Mouse (Mus musculus) limb, embryonic 14.5 days (tissue): ENCODE measurements around the gene Sec24d. TPM values are rescaled to one million over a fixed set of nuclear protein-coding genes. Genes with fewer than 3 reads are reported as not detected.
A peak's percentile ranks its signal among the peaks of the same experiment; 100 is the strongest.

Experiments
- ATAC-seq: fragments of 200-750 bp; cut with Nextera tagmentation; 2 replicates; pipeline ENCODE4 v1.8.0; 2017; ENCODE audit warnings: low read depth, moderate number of reproducible peaks, moderate TSS enrichment; ENCODE audit not compliant: low FRiP score
- DNase-seq: peaks from one replicate; pipeline ENCODE4 v3.0.0-alpha.2; 2015; ENCODE audit warnings: low spot score
- H3K27ac ChIP-seq: fragments of 300-500 bp; sonication (generic); replicated peaks from 2 replicates; pipeline ENCODE4 v1.5.1; 2014; ENCODE audit warnings: low read depth, mild to moderate bottlenecking, low read length, moderate library complexity, mixed read lengths
- H3K27me3 ChIP-seq: fragments of 300-500 bp; sonication (generic); 2 replicates; pipeline ENCODE4 v1.6.1; 2014; ENCODE audit warnings: low read length, mixed read lengths; ENCODE audit not compliant: control insufficient read depth, insufficient read depth
- H3K36me3 ChIP-seq: fragments of 300-500 bp; sonication (generic); 2 replicates; pipeline ENCODE4 v1.6.1; 2014; ENCODE audit warnings: mild to moderate bottlenecking, low read length, moderate library complexity, mixed read lengths; ENCODE audit not compliant: control insufficient read depth, insufficient read depth
- H3K4me1 ChIP-seq: fragments of 300-500 bp; sonication (generic); 2 replicates; pipeline ENCODE4 v1.6.1; 2014; ENCODE audit warnings: antibody characterized with exemption, low read length, mixed read lengths; ENCODE audit not compliant: control insufficient read depth, insufficient read depth
- H3K4me2 ChIP-seq: fragments of 300-500 bp; sonication (generic); replicated peaks from 2 replicates; pipeline ENCODE4 v1.6.1; 2014; ENCODE audit warnings: low read depth, mild to moderate bottlenecking, low read length, moderate library complexity; ENCODE audit not compliant: severe bottlenecking
- H3K4me3 ChIP-seq: fragments of 300-500 bp; sonication (generic); replicated peaks from 2 replicates; pipeline ENCODE4 v1.5.1; 2014; ENCODE audit warnings: low read length
- H3K9ac ChIP-seq: fragments of 300-500 bp; sonication (generic); 2 replicates; pipeline ENCODE4 v1.6.1; 2014; ENCODE audit warnings: mild to moderate bottlenecking, low read depth, low read length, moderate library complexity; ENCODE audit not compliant: severe bottlenecking
- H3K9me3 ChIP-seq: fragments of 300-500 bp; sonication (generic); 2 replicates; pipeline ENCODE4 v1.6.1; 2016; ENCODE audit warnings: low read length; ENCODE audit not compliant: control insufficient read depth
- POLR2A ChIP-seq: fragments of 200-500 bp; IDR thresholded peaks from 2 replicates; pipeline ENCODE4 v1.8.0; 2012; ENCODE audit warnings: inconsistent platforms, mild to moderate bottlenecking, moderate library complexity, borderline replicate concordance; ENCODE audit not compliant: insufficient read depth, insufficient read length; ENCODE audit errors: extremely low read depth
- WGBS: fragments of 180-500 bp; shearing (Covaris S2); extraction: QIAGEN DNeasy Blood & Tissue Kit; methylation state at CpG from one replicate; pipeline ENCODE4 v1.1.7; 2014; 5-methylcytosine and 5-hydroxymethylcytosine counted together
- polyA plus RNA-seq, 2 experiments: library from polyadenylated mRNA; depleted of rRNA in 1 of 2; stranded (reverse) in 1 of 2; unstranded in 1 of 2; fragments of >200 nt; fragmentation: Nextera tagmentation in 1 of 2; extraction: Ambion mirVana in 1 of 2; gene quantifications; 2 replicates each; pipeline versions ENCODE4 v1.2.1 to v1.2.3; 2012 to 2014

The Sec24d gene
- polyA plus RNA-seq, 2 experiments, result 97.5 to 110 TPM

DNA sequence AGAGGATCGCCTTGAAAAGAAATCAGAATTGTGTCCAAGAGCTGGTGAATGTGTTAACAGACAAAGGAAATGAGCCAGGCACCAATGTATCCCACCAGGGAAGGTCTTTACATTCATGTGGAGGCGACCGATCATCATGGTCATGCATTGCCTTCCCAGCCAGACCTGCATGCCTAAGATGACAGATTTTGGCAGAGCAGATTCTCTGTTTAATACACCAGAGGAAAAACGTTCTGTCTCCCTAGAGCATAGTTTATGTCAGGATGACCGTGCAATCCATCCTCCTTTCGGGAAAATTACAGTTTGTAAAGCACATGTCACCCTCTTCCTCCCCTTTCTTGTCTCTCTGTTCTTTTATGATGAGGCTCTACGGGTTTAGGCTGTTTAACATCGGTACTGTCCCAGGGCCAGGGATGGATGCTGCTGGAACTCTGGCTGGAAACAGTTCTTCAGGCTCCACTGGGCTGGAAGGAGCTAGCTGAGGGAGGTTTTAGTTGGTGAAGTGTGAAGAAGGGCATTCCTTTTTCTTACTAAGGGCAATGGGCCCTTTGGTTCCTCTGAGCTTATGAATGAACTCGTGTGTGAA is 45.3 kb downstream of the Sec24d start:
- Histone ChIP-seq H3K27me3 (no peaks in the 10 kb centered on the region), H3K9me3 (no peaks in the 10 kb centered on the region), H3K4me3 (no peak overlapping the region), H3K4me1 (no peaks in the 10 kb centered on the region), H3K9ac (no peak overlapping the region), H3K4me2 (no peak overlapping the region), H3K27ac (no peak overlapping the region), H3K36me3 (peaks cover 25% of the 10 kb centered on the region)
- DNase-seq (no peak), ATAC-seq (no peak)
- WGBS, result 83% methylated on average over 9 of the region's 9 CpGs
- TF ChIP-seq POLR2A, result no peak

DNA sequence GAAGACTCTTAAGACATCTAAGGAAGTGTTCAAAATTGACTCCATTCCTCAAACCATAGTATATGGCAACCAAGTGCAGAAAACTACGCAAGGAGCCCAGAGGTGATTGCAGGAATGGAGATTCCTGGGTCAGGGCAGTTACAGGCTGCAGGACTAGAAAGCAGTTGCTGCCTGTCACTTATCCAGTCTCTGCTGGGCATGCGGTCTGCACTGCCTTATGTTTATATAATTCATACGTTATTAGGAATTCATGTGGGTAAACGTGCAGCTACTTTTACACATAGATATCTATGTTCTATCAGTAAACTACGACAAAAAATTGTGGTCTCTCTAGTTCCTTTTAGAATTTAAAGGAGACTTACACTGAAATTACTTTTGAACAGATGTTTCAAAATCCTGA is 46.2 kb downstream of the Sec24d start:
- Histone ChIP-seq H3K36me3 (peaks cover 22% of the 10 kb centered on the region), H3K27me3 (no peaks in the 10 kb centered on the region), H3K9ac (no peak overlapping the region), H3K9me3 (no peaks in the 10 kb centered on the region), H3K4me3 (no peak overlapping the region), H3K4me2 (no peak overlapping the region), H3K27ac (no peak overlapping the region), H3K4me1 (no peaks in the 10 kb centered on the region)
- WGBS, result 70% methylated on average over 5 of the region's 5 CpGs
- ATAC-seq (0 out of 2 replicates have a peak, but pooled peaks have one; percentile 47), DNase-seq (no peak)
- no peak for TF ChIP-seq POLR2A

DNA sequence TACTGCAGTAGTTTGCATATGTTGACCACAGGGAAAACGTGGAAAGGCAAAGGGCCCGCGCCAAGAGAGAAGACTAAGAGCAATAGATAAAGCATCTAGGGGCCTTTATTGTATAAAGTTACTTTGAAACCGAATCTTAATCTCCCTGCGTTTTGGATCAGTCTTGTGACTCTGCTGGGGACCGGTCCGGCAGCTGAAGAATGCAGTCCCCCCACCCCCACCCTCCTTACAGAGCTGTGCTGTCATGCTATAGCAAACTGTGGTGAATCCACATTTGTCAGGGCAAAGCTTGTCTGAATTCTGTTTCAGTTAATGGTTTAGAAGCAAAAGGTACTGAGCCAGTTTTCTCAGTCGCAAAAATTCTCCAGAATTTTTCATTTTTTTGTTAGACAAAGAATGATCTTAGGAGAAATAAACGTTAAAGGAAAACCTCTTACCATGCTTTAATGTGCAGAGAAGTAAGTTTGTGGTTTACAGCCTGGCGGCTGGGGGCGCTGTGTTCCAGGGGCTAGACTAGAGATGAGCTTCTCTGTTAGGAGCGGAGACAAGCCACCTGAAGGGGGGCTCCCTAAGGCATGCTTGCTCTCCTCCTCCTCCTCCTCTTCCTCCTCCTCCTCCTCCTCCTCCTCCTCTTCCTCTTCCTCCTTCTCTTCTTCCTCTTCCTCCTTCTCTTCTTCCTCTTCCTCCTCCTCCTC is 46.8 kb downstream of the Sec24d start:
- Histone ChIP-seq H3K27me3 (no peaks in the 10 kb centered on the region), H3K4me3 (no peak overlapping the region), H3K27ac (no peak overlapping the region), H3K4me2 (no peak overlapping the region), H3K9ac (no peak overlapping the region), H3K9me3 (no peaks in the 10 kb centered on the region), H3K36me3 (peaks cover 19% of the 10 kb centered on the region), H3K4me1 (no peaks in the 10 kb centered on the region)
- TF ChIP-seq POLR2A, result no peak
- 39% methylated on average over 12 of the region's 12 CpGs for WGBS
- ATAC-seq, result peak; percentile 86
- DNase-seq, result peak; percentile 33

DNA sequence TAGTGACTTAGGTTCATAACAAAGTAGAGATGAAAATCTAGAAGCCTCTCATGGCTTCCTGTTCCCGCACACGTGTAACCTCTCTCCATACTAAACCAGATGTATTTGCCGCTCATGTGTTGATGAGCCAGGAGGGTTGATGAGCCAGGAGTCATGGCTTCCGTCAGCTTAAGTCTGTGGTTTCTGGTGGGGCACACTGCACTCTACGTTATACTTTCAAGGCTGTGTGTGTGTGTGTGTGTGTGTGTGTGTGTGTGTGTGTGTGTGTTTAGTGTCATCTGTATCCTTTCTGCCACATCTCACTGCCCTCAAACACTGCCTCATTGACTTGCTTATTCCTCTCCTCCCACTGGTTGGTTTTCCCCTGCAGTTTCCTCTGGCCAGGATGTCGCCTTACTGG is 48.8 kb downstream of the Sec24d start:
- peaks cover 16% of the 10 kb centered on the region; the same call in 1 of the 2 replicates for H3K36me3 ChIP-seq
- H3K27ac ChIP-seq, result no peak overlapping the region
- H3K9ac ChIP-seq, result no peak overlapping the region
- no peak for DNase-seq
- no peak for TF ChIP-seq POLR2A
- H3K4me3 ChIP-seq, result no peak overlapping the region
- H3K9me3 ChIP-seq, result no peaks in the 10 kb centered on the region
- H3K4me1 ChIP-seq, result no peaks in the 10 kb centered on the region
- ATAC-seq, result no peak
- no peak overlapping the region for H3K4me2 ChIP-seq
- 68% methylated on average over 6 of the region's 6 CpGs for WGBS
- H3K27me3 ChIP-seq, result no peaks in the 10 kb centered on the region

DNA sequence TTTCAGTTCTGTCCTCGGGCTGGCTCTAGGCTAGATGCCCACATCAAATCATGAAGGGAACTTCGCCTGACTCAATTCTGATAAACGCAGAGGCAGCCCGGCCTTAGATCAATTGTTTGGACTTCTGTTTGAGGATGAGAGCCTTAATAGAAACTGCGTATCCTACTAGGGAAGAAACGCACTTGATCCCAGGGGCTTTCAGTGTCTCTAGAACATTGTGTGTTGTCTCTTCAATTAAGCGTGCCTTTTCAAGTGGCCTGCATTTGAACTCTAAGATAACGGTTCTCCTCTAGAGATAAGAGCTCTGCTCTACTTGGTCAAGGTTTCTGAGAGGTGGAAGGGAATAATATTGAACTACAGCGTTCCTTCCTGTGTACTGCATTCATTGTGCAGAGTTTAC is 49.8 kb downstream of the Sec24d start:
- DNase-seq (no peak), ATAC-seq (no peak)
- H3K27me3 ChIP-seq, result no peaks in the 10 kb centered on the region
- peaks cover 16% of the 10 kb centered on the region; the same call in 1 of the 2 replicates for H3K36me3 ChIP-seq
- H3K9me3 ChIP-seq, result no peaks in the 10 kb centered on the region
- no peak overlapping the region for H3K9ac ChIP-seq
- WGBS, result 88% methylated on average over 9 of the region's 9 CpGs
- no peak for TF ChIP-seq POLR2A
- H3K4me3 ChIP-seq, result no peak overlapping the region
- no peak overlapping the region for H3K27ac ChIP-seq
- no peak overlapping the region for H3K4me2 ChIP-seq
- no peaks in the 10 kb centered on the region for H3K4me1 ChIP-seq
